Mouse (Mus musculus) brain, embryonic 14.5 days (tissue): ENCODE measurements around the gene Polr2j. TPM values are rescaled to one million over a fixed set of nuclear protein-coding genes. Genes with fewer than 3 reads are reported as not detected.
"Not testable (repeated sequence)": the region's sequence is repeated elsewhere in the genome, so short reads cannot be mapped to it uniquely, and the experiment has no call there.

Experiments
- DNase-seq: peaks from one replicate; pipeline ENCODE4 v3.0.0-alpha.2; 2011; ENCODE audit warnings: low read depth
- CTCF ChIP-seq: fragments of 200-500 bp; IDR thresholded peaks from 2 replicates; pipeline ENCODE4 v1.5.1; 2012; ENCODE audit warnings: inconsistent platforms, mild to moderate bottlenecking, moderate library complexity, borderline replicate concordance; ENCODE audit not compliant: insufficient read depth, insufficient read length; ENCODE audit errors: extremely low read depth
- POLR2A ChIP-seq: fragments of 200-500 bp; IDR thresholded peaks from 2 replicates; pipeline ENCODE4 v1.6.1; 2012; ENCODE audit warnings: mild to moderate bottlenecking, inconsistent platforms, borderline replicate concordance; ENCODE audit not compliant: poor library complexity, insufficient read depth, insufficient read length, severe bottlenecking; ENCODE audit errors: extremely low read depth
- polyA plus RNA-seq: library from polyadenylated mRNA; depleted of rRNA; stranded (reverse); fragments of >200 nt; gene quantifications from 2 replicates; pipeline ENCODE4 v1.2.3, GENCODE M21; 2012

Polr2j gene
- polyA plus RNA-seq, 1 experiment, result 144 TPM

GRCm38 (mm10) chr5:136086290-136086689 lies 30.1 kb upstream of the Polr2j start:
- no peak for TF ChIP-seq POLR2A
- TF ChIP-seq CTCF, result no peak
- no peak for DNase-seq

GRCm38 (mm10) chr5:136088821-136089575 lies 27.4 kb upstream of the Polr2j start:
- TF ChIP-seq POLR2A (no peak), CTCF (peak; percentile 19; the same call in 1 of the 2 replicates)
- no peak for DNase-seq

- DNase-seq, result no peak
- TF ChIP-seq POLR2A, result no peak
- no peak for TF ChIP-seq CTCF
Measured at GRCm38 (mm10) chr5:136091927-136092326, 24.5 kb upstream of the Polr2j start.

GRCm38 (mm10) chr5:136094249-136095010 lies 22.0 kb upstream of the Polr2j start:
- no peak for TF ChIP-seq POLR2A
- TF ChIP-seq CTCF, result no peak
- DNase-seq, result no peak

- TF ChIP-seq CTCF (no peak), POLR2A (no peak)
- no peak for DNase-seq
Measured at GRCm38 (mm10) chr5:136095089-136095488, 21.3 kb upstream of the Polr2j start.

- no peak for DNase-seq
- TF ChIP-seq CTCF, result no peak
- TF ChIP-seq POLR2A, result no peak
Measured at GRCm38 (mm10) chr5:136098536-136098935, 17.9 kb upstream of the Polr2j start.

- DNase-seq, result peak; percentile 91
Measured at GRCm38 (mm10) chr5:136102099-136102820, 14.2 kb upstream of the Polr2j start.

GRCm38 (mm10) chr5:136104511-136104910 lies 11.9 kb upstream of the Polr2j start:
- DNase-seq, result no peak
- TF ChIP-seq CTCF (peak; percentile 56), POLR2A (no peak)

More at GRCm38 (mm10) chr5:136102099-136102820, 14.2 kb upstream of the Polr2j start:
- TF ChIP-seq POLR2A, result no peak
- peak; percentile 95 for TF ChIP-seq CTCF

GRCm38 (mm10) chr5:136108486-136108885 lies 7.9 kb upstream of the Polr2j start:
- no peak for TF ChIP-seq POLR2A
- TF ChIP-seq CTCF, result no peak
- DNase-seq, result no peak

- DNase-seq, result no peak
- TF ChIP-seq POLR2A (no peak), CTCF (no peak)
Measured at GRCm38 (mm10) chr5:136109042-136109441, 7.4 kb upstream of the Polr2j start.

- DNase-seq, result not testable (repeated sequence)
Measured at GRCm38 (mm10) chr5:136113546-136113945, 2.9 kb upstream of the Polr2j start.

- no peak for TF ChIP-seq POLR2A
- TF ChIP-seq CTCF, result no peak
- no peak for DNase-seq
Measured at GRCm38 (mm10) chr5:136116784-136117112, 317 bp downstream of the Polr2j start.

GRCm38 (mm10) chr5:136122165-136122564 lies 5.7 kb downstream of the Polr2j start:
- no peak for DNase-seq
- TF ChIP-seq CTCF, result no peak
- TF ChIP-seq POLR2A, result no peak
